Mouse (Mus musculus) hindbrain, embryonic 11.5 days (tissue): ENCODE data around the gene Foxp4. TPM values are rescaled to one million over a fixed set of nuclear protein-coding genes. Genes with fewer than 3 reads are reported as not detected.
A peak's percentile ranks its signal among the peaks of the same experiment; 100 is the strongest.

Source experiments
- ATAC-seq: fragments of 200-750 bp; cut with Nextera tagmentation; 2 replicates; pipeline ENCODE4 v1.8.0; 2017; ENCODE audit warnings: mild to moderate bottlenecking, moderate TSS enrichment, moderate library complexity; ENCODE audit not compliant: low FRiP score
- DNase-seq: peaks from one replicate; pipeline ENCODE4 v3.0.0-alpha.2; 2015; ENCODE audit warnings: low spot score
- H3K27ac ChIP-seq: fragments of 300-500 bp; sonication (generic); 2 replicates; pipeline ENCODE4 v1.5.1; 2014; ENCODE audit warnings: mild to moderate bottlenecking, low read depth, low read length
- H3K27me3 ChIP-seq: fragments of 300-500 bp; sonication (generic); 2 replicates; pipeline ENCODE4 v1.6.1; 2014; ENCODE audit warnings: mild to moderate bottlenecking, low read length, moderate library complexity, mixed read lengths; ENCODE audit not compliant: control insufficient read depth, insufficient read depth
- H3K36me3 ChIP-seq: fragments of 300-500 bp; sonication (generic); 2 replicates; pipeline ENCODE4 v1.6.1; 2014; ENCODE audit warnings: mild to moderate bottlenecking, low read length, moderate library complexity, mixed read lengths; ENCODE audit not compliant: control insufficient read depth, insufficient read depth
- H3K4me1 ChIP-seq: fragments of 300-500 bp; sonication (generic); replicated peaks from 2 replicates; pipeline ENCODE4 v1.6.1; 2014; ENCODE audit warnings: low read length, mixed read lengths; ENCODE audit not compliant: control insufficient read depth, insufficient read depth
- H3K4me2 ChIP-seq: fragments of 300-500 bp; sonication (generic); replicated peaks from 2 replicates; pipeline ENCODE4 v1.6.1; 2014; ENCODE audit warnings: mild to moderate bottlenecking, low read depth, low read length
- H3K4me3 ChIP-seq: fragments of 300-500 bp; sonication (generic); 2 replicates; pipeline ENCODE4 v1.5.1; 2014; ENCODE audit warnings: low read depth, low read length
- H3K9ac ChIP-seq: fragments of 300-500 bp; sonication (generic); 2 replicates; pipeline ENCODE4 v1.6.1; 2014; ENCODE audit warnings: low read depth, low read length
- H3K9me3 ChIP-seq: fragments of 300-500 bp; sonication (generic); 2 replicates; pipeline ENCODE4 v1.6.1; 2016; ENCODE audit warnings: low read length; ENCODE audit not compliant: control insufficient read depth
- WGBS: fragments of 180-500 bp; shearing (Covaris S2); extraction: QIAGEN DNeasy Blood & Tissue Kit; methylation state at CpG from one replicate; pipeline ENCODE4 v1.1.7; 2014; 5-methylcytosine and 5-hydroxymethylcytosine counted together
- polyA plus RNA-seq: library from polyadenylated mRNA; unstranded; fragments of >200 nt; fragmentation: Nextera tagmentation; extraction: Ambion mirVana; gene quantifications from 2 replicates; pipeline ENCODE4 v1.2.1, GENCODE M21; 2014

Gene Foxp4
- polyA plus RNA-seq, 1 experiment from 2014 or later = 28.4 TPM

DNA sequence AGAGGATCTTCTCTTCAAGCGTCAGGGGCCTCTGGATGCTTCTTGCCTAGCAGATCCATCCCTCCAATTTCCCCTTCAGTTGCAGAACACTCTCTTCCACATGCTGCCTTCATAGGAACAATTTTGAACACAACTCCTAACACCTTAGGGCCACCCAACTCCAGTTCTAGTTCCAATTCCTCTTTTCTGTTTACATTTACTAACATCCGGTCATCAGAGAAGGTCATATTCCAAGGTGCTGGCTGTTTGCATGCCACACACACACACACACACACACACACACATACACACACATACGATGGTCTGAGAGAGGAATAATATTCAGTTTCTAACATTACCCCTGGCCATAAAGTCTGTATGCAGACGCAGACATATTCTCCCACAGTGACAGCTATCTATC lies 17.6 kb upstream of the Foxp4 start:
- Histone ChIP-seq H3K36me3 (no peaks in the 10 kb centered on the region), H3K4me2 (no peak overlapping the region), H3K4me3 (no peak overlapping the region), H3K4me1 (peaks cover 5% of the 10 kb centered on the region; the same call in 1 of the 2 replicates), H3K27ac (no peak overlapping the region), H3K9ac (no peak overlapping the region), H3K27me3 (no peaks in the 10 kb centered on the region; the same call in 1 of the 2 replicates), H3K9me3 (no peaks in the 10 kb centered on the region)
- WGBS = 84% methylated on average over 4 of the region's 4 CpGs
- no peak for ATAC-seq
- no peak for DNase-seq

DNA sequence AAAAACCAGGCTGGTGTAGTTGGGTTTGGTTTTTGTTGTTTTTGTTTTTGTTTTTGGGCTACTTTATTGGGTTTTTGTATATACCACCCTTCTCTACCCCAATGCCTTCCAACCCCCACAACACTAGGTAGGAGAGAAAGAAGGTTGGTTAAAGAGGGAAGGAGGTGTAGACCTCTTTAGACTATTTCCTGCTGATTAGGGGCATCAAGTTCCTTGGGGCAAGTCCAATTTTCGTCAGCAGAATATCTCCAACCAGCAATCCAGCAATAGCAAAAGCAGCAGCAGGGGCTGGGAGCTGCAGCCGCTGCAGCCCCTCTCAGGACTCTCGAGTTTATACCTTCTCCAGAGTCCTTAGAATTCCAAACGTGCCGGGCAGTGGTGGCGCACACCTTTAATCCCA lies 14.4 kb upstream of the Foxp4 start:
- no peaks in the 10 kb centered on the region for H3K36me3 ChIP-seq
- WGBS = 80% methylated on average over 6 of the region's 6 CpGs
- H3K27me3 ChIP-seq = no peaks in the 10 kb centered on the region
- H3K9me3 ChIP-seq = no peaks in the 10 kb centered on the region
- 0 out of 2 replicates have a peak, but pooled peaks cover 2% of the 10 kb centered on the region for H3K4me1 ChIP-seq
- H3K4me3 ChIP-seq = no peak overlapping the region
- no peak overlapping the region for H3K4me2 ChIP-seq
- no peak overlapping the region for H3K9ac ChIP-seq
- ATAC-seq (no peak), DNase-seq (no peak)
- no peak overlapping the region for H3K27ac ChIP-seq

DNA sequence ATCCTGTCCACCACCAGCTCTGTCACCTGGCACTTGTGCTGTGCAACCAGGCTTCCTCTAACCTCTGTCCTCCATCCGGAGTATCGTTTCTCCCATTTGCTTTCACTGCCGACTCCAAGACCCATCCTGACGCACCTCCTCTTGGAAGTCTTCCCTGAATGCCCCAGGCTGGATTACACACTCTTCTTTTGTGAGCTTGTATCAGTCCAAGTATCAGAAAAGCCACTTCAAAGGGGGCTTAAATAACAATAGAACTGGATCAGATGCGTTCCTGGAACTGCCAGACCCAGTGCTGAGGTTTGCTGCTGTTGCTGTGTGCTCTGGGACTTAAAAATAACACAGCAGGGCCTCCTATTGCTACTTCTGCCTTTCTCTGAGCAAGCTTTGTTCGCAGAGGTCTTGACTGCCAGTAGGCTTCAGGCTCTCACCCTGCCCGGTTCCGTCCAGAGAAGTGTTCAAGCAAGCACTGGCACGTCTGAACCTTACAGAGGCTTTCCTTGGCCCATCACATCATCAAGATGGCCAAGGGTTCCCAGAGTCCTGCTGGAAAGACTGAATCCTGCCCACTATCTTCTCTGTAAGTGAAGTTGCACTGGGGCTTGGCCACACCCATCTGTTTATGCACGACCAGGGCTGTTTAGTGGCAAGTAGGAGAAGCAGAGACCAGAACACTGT lies 13.6 kb upstream of the Foxp4 start:
- no peak for DNase-seq
- Histone ChIP-seq H3K4me3 (no peak overlapping the region), H3K27me3 (no peaks in the 10 kb centered on the region)

DNA sequence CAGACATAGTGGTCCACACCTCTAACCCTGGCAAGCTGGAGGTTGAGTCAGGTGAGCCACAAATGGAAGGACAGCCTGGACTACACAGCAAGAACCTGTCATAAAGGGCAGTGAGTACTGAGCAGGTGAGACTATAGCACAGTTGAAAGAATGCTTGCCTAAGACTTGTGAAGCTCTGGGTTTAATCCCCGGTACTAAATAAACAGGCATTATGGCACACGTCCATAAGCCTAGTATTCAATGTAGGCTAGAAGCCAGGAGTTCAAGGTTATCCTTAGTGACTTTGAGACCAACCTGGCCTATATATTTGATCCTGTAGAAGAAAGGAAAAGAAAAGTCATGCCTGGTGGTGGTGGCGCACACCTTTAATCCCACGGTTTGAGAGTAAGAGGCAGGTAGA lies 12.1 kb upstream of the Foxp4 start:
- no peaks in the 10 kb centered on the region for H3K27me3 ChIP-seq
- H3K4me1 ChIP-seq = 0 out of 2 replicates have a peak, but pooled peaks cover 2% of the 10 kb centered on the region
- H3K4me3 ChIP-seq = no peak overlapping the region
- ATAC-seq (no peak), DNase-seq (no peak)
- H3K27ac ChIP-seq = no peak overlapping the region
- no peaks in the 10 kb centered on the region for H3K36me3 ChIP-seq
- 95% methylated on average over 4 of the region's 4 CpGs for WGBS
- no peak overlapping the region for H3K9ac ChIP-seq
- no peak overlapping the region for H3K4me2 ChIP-seq
- H3K9me3 ChIP-seq = no peaks in the 10 kb centered on the region

More for the DNA sequence above, 13.6 kb upstream of the Foxp4 start:
- no peak for ATAC-seq
- 32% methylated on average over 10 of the region's 10 CpGs for WGBS
- H3K9me3 ChIP-seq = no peaks in the 10 kb centered on the region
- H3K4me1 ChIP-seq = 0 out of 2 replicates have a peak, but pooled peaks cover 2% of the 10 kb centered on the region
- no peaks in the 10 kb centered on the region for H3K36me3 ChIP-seq
- H3K9ac ChIP-seq = no peak overlapping the region
- H3K4me2 ChIP-seq = no peak overlapping the region
- no peak overlapping the region for H3K27ac ChIP-seq

DNA sequence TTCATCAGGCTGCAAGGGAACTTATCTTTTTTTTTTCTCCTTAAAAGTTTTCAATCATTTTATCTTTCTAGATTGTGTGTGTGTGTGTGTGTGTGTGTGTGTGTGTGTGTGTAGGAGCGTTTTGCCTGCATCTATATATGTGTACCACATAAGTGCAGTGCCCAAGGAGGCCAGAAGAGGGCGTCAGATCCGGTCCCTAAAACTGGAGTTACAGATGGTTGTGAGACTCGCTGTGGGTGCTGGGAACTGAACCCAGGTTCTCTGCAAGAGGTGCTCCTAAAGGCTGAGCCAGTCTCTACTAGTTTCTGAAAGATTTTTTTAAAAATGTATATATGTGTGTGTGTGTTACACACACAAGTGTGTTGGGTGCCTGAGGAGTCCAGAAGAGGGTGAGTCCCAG lies 5.0 kb upstream of the Foxp4 start:
- Histone ChIP-seq H3K9ac (no peak overlapping the region), H3K4me3 (no peak overlapping the region), H3K27ac (no peak overlapping the region), H3K4me2 (no peak overlapping the region), H3K27me3 (no peaks in the 10 kb centered on the region), H3K9me3 (no peaks in the 10 kb centered on the region), H3K36me3 (no peaks in the 10 kb centered on the region), H3K4me1 (no peaks in the 10 kb centered on the region; the same call in 1 of the 2 replicates)
- ATAC-seq (no peak), DNase-seq (no peak)
- WGBS = 87% methylated on average over 4 of the region's 4 CpGs

DNA sequence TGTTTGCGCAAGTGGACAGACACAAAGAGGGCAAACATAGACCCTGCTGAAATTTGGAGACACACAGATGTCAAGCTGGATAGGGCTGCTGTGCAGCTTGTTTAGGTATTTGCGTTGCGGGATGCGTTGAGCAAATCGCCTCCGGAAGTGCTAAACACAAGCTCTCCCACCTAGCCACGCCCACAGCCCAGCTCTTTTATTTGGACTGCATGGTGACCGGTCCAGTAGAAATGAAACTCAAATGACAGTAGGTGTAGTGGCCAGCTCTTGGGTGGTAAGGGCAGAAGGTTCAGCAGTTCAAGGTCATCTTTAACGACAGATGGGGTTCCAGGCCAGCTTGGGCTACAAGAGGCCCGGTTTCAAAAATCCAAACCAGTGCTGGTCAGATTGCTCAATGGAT lies 1.5 kb upstream of the Foxp4 start:
- Histone ChIP-seq H3K9me3 (no peaks in the 10 kb centered on the region), H3K4me2 (peak overlapping the region; percentile 81; the same call in 1 of the 2 replicates), H3K4me3 (no peak overlapping the region; the same call in 1 of the 2 replicates), H3K27me3 (0 out of 2 replicates have a peak, but pooled peaks cover 2% of the 10 kb centered on the region), H3K27ac (0 out of 2 replicates have a peak overlapping the region, but pooled peaks have one; percentile 96), H3K4me1 (peaks cover 5% of the 10 kb centered on the region), H3K9ac (no peak overlapping the region; the same call in 1 of the 2 replicates), H3K36me3 (no peaks in the 10 kb centered on the region)
- ATAC-seq (no peak), DNase-seq (peak; percentile 49)
- WGBS = 18% methylated on average over 10 of the region's 10 CpGs

DNA sequence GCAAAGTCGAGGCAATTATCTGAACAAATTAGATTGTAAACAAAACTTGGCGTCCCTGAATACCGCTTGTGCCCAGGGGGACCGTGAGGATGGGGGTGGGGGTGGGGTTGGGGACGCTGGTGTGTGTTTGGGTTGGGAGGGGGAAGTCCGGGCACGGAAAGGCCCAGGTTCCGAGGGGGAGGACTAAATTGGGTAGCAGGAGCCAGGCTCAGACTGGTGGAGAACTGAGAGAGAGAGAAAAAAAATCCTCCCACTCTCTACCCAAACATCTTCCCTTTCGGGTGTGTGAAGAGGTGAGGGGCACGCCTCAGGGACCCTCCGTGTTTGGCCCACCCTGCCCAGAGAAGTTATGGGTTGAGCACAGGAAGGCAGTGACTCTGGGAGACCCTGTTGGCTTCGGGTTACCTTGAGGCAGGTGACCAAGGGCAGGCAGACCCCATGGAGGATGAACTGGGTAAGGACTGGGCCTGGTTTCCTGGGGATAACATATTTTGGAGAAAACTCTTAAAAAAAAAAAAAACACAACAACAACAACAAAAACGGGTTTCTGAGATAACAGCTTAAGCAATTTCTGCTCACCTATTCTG lies 988 bp upstream of the Foxp4 start:
- Histone ChIP-seq H3K4me2 (peak overlapping the region; percentile 81), H3K9me3 (no peaks in the 10 kb centered on the region), H3K9ac (peak overlapping the region; percentile 38), H3K27ac (peak overlapping the region; percentile 96), H3K36me3 (no peaks in the 10 kb centered on the region), H3K4me3 (peak overlapping the region; percentile 85), H3K27me3 (0 out of 2 replicates have a peak, but pooled peaks cover 2% of the 10 kb centered on the region), H3K4me1 (peaks cover 5% of the 10 kb centered on the region)
- ATAC-seq = peak; percentile 2
- DNase-seq = no peak
- under 1% methylated on average over 13 of the region's 13 CpGs for WGBS

DNA sequence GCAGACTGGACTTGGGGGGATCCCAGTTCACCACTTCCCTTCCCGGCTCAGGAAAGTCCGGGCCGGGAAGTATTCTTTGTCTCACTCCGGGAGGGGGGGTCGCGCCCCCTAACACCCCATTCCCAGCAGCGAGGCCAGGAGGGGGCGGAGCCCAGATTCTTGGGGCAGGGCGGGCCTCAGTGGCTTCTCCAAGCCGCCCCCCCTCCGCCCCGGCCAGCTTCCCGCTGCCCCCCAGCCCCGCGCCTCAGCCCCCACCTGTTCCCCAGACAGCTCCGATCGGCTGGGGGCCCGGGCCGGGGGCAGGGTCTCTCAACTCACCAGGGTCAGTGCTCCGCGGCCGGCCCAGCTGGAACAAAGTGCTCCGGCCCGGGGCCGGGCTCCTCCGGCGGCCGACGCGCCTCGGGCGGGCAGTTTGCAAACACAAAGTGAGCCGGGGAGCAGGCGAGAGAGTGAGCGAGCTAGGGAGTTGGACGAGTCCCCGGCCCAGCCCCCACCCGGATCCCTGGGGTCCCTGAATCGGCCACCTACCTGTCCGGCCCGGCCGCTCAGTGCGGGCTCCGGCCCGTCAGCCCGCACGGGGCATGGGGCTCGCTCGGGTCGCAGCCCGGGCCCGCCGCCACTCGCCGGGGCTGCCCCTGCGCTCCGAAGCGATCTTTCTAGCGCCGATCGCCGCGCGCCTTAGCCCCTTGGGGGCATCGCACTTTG lies 615 bp downstream of the Foxp4 start:
- H3K9ac ChIP-seq = peak overlapping the region; percentile 95
- H3K27ac ChIP-seq = peak overlapping the region; percentile 96
- no peaks in the 10 kb centered on the region for H3K36me3 ChIP-seq
- H3K27me3 ChIP-seq = 0 out of 2 replicates have a peak, but pooled peaks cover 2% of the 10 kb centered on the region
- WGBS = 0% methylated on average over 54 of the region's 65 CpGs
- H3K4me2 ChIP-seq = peak overlapping the region; percentile 81
- peaks cover 10% of the 10 kb centered on the region for H3K4me1 ChIP-seq
- DNase-seq = peak; percentile 74
- H3K4me3 ChIP-seq = peak overlapping the region; percentile 85
- no peaks in the 10 kb centered on the region for H3K9me3 ChIP-seq
- ATAC-seq = peak; percentile 58
